Mouse (Mus musculus): ENCODE results near the gene Dmac2. TPM values are rescaled to one million over a fixed set of nuclear protein-coding genes. Genes with fewer than 3 reads are reported as not detected.

Gene Dmac2
- polyA plus RNA-seq, 1 experiment from 2014 or later = 48.9 TPM

GRCm38 (mm10) chr7:25670096-25670495 lies 50.9 kb downstream of the Dmac2 start:
- H3K4me3 ChIP-seq = no peak overlapping the region
- peaks cover 9% of the 10 kb centered on the region; the same call in 1 of the 2 replicates for H3K4me1 ChIP-seq
- H3K36me3 ChIP-seq = peaks cover 40% of the 10 kb centered on the region
- no peak overlapping the region for H3K27ac ChIP-seq
- H3K9me3 ChIP-seq = peaks cover 4% of the 10 kb centered on the region
- no peak for DNase-seq (ENCODE audit: low spot score)
- peaks cover 21% of the 10 kb centered on the region for H3K27me3 ChIP-seq (ENCODE audit: insufficient read depth, poor library complexity, severe bottlenecking)
- WGBS = 90% methylated on average over 4 of the region's 4 CpGs

DNA sequence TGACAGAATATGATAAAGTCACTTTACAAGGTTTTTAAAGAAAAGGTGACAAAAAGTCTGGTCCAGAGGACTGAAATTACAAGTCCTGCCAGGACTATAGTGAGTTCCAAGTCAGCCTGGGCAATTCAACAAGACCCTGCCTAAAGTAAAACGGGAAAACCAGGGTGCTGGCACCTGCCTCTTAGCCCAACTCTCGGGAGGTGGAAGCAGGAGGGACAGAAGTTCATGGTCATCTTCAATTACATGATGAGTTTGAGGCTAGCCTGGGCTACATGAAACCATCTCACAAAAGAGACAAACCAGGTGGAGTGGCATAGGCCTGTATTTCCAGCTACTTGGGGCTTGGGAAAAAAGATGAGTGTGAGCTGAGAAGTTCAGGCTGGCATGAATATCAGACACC lies 52.5 kb downstream of the Dmac2 start:
- Histone ChIP-seq H3K4me1 (peaks cover 10% of the 10 kb centered on the region; the same call in 1 of the 2 replicates), H3K4me3 (no peak overlapping the region), H3K27me3 (ENCODE audit: insufficient read depth, poor library complexity, severe bottlenecking) (peaks cover 37% of the 10 kb centered on the region), H3K9me3 (peaks cover 4% of the 10 kb centered on the region), H3K36me3 (peaks cover 25% of the 10 kb centered on the region), H3K27ac (no peak overlapping the region)
- no peak for DNase-seq (ENCODE audit: low spot score)
- WGBS = 79% methylated on average over 2 of the region's 2 CpGs

DNA sequence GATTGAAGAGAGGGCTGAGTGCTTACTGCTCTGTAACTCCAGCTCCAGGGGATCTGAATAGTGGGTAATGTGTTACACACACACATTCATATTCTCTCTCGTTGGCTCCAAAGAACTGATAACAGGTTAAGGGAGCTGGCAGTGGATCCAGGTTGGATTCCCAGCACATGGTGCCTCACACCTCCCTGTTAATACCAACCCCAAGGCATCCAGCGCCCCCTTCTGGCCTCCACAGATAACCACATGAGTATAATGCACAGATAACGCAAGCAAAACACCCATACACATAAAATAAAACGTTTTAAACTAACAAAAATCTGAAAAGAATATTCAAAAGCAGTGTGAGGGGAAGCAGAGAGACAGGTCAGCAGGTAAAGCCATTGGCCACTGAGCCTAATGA lies 53.2 kb downstream of the Dmac2 start:
- WGBS = 49% methylated on average over 4 of the region's 4 CpGs
- peaks cover 4% of the 10 kb centered on the region for H3K9me3 ChIP-seq
- H3K4me3 ChIP-seq = no peak overlapping the region
- peaks cover 10% of the 10 kb centered on the region; the same call in 1 of the 2 replicates for H3K4me1 ChIP-seq
- no peak overlapping the region for H3K27ac ChIP-seq
- H3K27me3 ChIP-seq (ENCODE audit: insufficient read depth, poor library complexity, severe bottlenecking) = peaks cover 37% of the 10 kb centered on the region
- peaks cover 21% of the 10 kb centered on the region for H3K36me3 ChIP-seq
- no peak for DNase-seq (ENCODE audit: low spot score)

DNA sequence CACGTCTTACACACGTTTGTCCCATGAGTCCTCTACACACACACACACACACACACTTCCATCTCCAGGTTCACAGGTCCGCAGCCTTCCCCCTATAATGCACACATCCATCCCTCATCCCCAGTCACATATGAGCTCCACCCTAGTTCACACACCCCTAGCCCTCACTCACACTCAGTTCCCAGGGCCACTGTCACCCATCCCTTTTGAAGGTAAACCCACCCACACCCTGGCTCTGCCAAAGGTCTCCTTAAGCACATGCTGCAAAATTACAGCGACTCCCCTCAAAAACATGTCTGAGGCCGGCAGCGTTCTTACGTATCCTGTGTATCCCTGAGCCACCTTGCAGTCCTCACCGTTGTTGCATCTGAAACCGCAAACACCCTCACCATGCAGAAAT lies 55.1 kb downstream of the Dmac2 start:
- 30% methylated on average over 9 of the region's 9 CpGs for WGBS

GRCm38 (mm10) chr7:25674719-25675300 lies 55.6 kb downstream of the Dmac2 start, which contains the start of gene Tmem91:
Tmem91 (minus strand) TSS chr7:25675166.
- Histone ChIP-seq H3K27ac (no peak within 1 kb of the TSS), H3K9me3 (peaks cover 4% of the 10 kb centered on the region), H3K27me3 (ENCODE audit: insufficient read depth, poor library complexity, severe bottlenecking) (peaks cover 45% of the 10 kb centered on the region), H3K4me1 (peaks cover 10% of the 10 kb centered on the region; the same call in 1 of the 2 replicates), H3K4me3 (peak within 1 kb of the TSS; percentile 48), H3K36me3 (no peaks in the 10 kb centered on the region)
- WGBS = 3% methylated on average over 29 of the region's 29 CpGs
- no peak for DNase-seq (ENCODE audit: low spot score)

More for the DNA sequence above, 55.1 kb downstream of the Dmac2 start:
- H3K9me3 ChIP-seq = peaks cover 4% of the 10 kb centered on the region
- peaks cover 3% of the 10 kb centered on the region; the same call in 1 of the 2 replicates for H3K36me3 ChIP-seq
- peaks cover 10% of the 10 kb centered on the region; the same call in 1 of the 2 replicates for H3K4me1 ChIP-seq
- DNase-seq (ENCODE audit: low spot score) = no peak
- H3K27me3 ChIP-seq (ENCODE audit: insufficient read depth, poor library complexity, severe bottlenecking) = peaks cover 45% of the 10 kb centered on the region
- peak overlapping the region; percentile 48 for H3K4me3 ChIP-seq
- no peak overlapping the region for H3K27ac ChIP-seq

Other genes with a start within 250 kb of the Dmac2 start
- not detected in 2 replicates for gene Cnfn, start 249.7 kb upstream of the Dmac2 start, polyA plus RNA-seq (2016; fragmentation: Nextera tagmentation; extraction: Ambion mirVana)
- 3.3 and 4.7 TPM in 2 replicates for gene Lipe, start 220.7 kb upstream of the Dmac2 start, polyA plus RNA-seq (2016; fragmentation: Nextera tagmentation; extraction: Ambion mirVana)
- gene Cxcl17, start 206.5 kb upstream of the Dmac2 start, polyA plus RNA-seq (2016; fragmentation: Nextera tagmentation; extraction: Ambion mirVana) = 0.32 and 0.36 TPM in 2 replicates
- 1.3 and 1.6 TPM in 2 replicates for gene Ceacam1, start 141.8 kb upstream of the Dmac2 start, polyA plus RNA-seq (2016; fragmentation: Nextera tagmentation; extraction: Ambion mirVana)
- gene Ceacam2, start 79.6 kb upstream of the Dmac2 start, polyA plus RNA-seq (2016; fragmentation: Nextera tagmentation; extraction: Ambion mirVana) = not detected in 2 replicates
- gene Erich4, start 3.5 kb upstream of the Dmac2 start, polyA plus RNA-seq (2016; fragmentation: Nextera tagmentation; extraction: Ambion mirVana) = not detected in 2 replicates
- 5.2 and 5.4 TPM in 2 replicates for gene B3gnt8, start 7.2 kb downstream of the Dmac2 start, polyA plus RNA-seq (2016; fragmentation: Nextera tagmentation; extraction: Ambion mirVana)
- 51.7 and 51.8 TPM in 2 replicates for gene Bckdha, start 39.6 kb downstream of the Dmac2 start, polyA plus RNA-seq (2016; fragmentation: Nextera tagmentation; extraction: Ambion mirVana)
- 50.6 and 74.8 TPM in 2 replicates for gene Exosc5, start 39.8 kb downstream of the Dmac2 start, polyA plus RNA-seq (2016; fragmentation: Nextera tagmentation; extraction: Ambion mirVana)
- 1.1 and 1.9 TPM in 2 replicates for gene Tmem91, start 55.8 kb downstream of the Dmac2 start, polyA plus RNA-seq (2016; fragmentation: Nextera tagmentation; extraction: Ambion mirVana)
- 34.2 and 35.8 TPM in 2 replicates for gene B9d2, start 61.4 kb downstream of the Dmac2 start, polyA plus RNA-seq (2016; fragmentation: Nextera tagmentation; extraction: Ambion mirVana)
- gene Tgfb1, start 67.6 kb downstream of the Dmac2 start, polyA plus RNA-seq (2016; fragmentation: Nextera tagmentation; extraction: Ambion mirVana) = 4.1 and 4.8 TPM in 2 replicates
- 30.1 and 30.2 TPM in 2 replicates for gene Ccdc97, start 99.7 kb downstream of the Dmac2 start, polyA plus RNA-seq (2016; fragmentation: Nextera tagmentation; extraction: Ambion mirVana)
- 45.3 and 54.6 TPM in 2 replicates for gene Hnrnpul1, start 135.3 kb downstream of the Dmac2 start, polyA plus RNA-seq (2016; fragmentation: Nextera tagmentation; extraction: Ambion mirVana)
- gene Axl, start 169.3 kb downstream of the Dmac2 start, polyA plus RNA-seq (2016; fragmentation: Nextera tagmentation; extraction: Ambion mirVana) = 53.3 and 54.3 TPM in 2 replicates
- gene Cyp2s1, start 197.5 kb downstream of the Dmac2 start, polyA plus RNA-seq (2016; fragmentation: Nextera tagmentation; extraction: Ambion mirVana) = 4.7 and 5.5 TPM in 2 replicates